Mouse (Mus musculus) cerebellum, adult 9-11 months (tissue): Measurements from ENCODE around the gene Cd164.
A peak's percentile ranks its signal among the peaks of the same experiment; 100 is the strongest.

Source experiments
- DNase-seq: peaks from one replicate; pipeline ENCODE4 v3.0.0; 2022

The Cd164 gene

DNA sequence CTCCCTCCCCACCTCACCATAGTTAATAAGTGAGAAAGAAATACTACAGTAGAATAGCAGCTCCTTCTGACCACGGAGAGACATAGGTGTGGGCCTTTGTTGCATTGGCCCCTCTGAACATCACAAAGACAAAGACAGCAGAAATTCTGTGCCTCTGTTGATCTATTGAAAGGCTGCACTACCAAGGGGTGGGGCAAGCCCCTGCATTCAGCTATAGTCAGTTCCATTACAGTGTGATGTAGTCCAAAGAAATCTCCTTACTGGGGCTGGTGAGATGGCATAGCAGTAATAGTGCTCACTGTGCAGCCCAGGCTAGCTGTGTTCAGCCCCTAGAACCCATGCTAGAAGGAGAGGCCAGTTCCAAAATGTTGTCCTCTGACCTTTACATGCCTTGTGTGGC, 14.2 kb upstream of the Cd164 start:
- DNase-seq: no peak

DNA sequence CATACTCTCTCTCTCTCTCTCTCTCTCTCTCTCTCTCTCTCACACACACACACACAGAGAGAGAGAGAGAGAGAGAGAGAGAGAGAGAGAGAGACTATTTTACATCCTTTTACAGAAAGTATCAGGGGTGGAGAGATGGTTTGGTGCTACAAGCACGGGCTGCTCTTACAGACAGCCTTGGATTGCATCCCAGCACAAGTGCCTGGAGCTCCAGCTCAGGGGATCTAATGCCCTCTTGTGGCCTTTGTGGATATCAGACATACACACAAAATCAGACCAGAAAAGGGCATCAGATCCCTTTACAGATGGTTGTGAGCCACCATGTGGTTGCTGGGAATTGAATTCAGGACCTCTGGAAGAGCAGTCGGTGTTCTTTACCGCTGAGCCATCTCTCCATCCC, 13.8 kb upstream of the Cd164 start:
- peak; percentile 85 for DNase-seq

DNA sequence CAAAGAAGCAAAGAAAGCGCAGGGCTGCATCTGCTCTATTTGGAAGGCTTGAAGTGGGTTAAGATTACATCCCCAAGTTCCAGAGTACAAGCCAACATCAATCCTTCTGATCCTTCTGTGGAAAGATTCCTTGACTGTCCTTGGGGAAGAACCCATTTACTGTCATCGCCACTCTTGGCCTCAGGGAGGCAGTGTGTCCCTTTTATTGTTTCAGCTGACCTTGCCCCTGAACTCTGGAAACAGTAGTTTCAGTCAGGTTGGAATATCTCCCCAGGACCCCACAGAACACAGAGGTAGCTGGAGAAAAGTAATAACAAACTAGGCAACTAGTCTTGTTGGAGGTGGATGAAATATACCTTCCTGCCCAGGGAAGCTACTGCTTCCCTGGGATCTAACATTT, 10.1 kb upstream of the Cd164 start:
- DNase-seq: no peak

DNA sequence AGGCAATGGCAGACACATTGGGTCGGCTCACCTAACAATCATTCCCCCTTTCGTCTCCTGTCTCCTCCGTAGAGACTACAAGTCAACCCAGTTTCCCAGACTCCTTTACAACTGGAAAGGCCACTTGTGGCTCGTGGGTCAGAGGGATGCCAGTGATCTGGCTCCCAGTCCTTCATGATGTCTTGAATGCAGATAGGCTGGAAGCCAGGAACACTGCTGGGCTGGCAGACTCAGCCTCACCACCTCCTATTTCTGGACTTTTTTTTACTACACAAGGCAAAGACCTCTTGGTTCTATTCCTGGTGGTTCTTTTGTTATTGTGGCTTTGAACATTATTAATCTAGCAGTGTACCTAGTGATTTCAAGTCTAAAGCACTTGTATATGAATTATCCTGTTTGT, 4.9 kb upstream of the Cd164 start:
- no peak for DNase-seq

DNA sequence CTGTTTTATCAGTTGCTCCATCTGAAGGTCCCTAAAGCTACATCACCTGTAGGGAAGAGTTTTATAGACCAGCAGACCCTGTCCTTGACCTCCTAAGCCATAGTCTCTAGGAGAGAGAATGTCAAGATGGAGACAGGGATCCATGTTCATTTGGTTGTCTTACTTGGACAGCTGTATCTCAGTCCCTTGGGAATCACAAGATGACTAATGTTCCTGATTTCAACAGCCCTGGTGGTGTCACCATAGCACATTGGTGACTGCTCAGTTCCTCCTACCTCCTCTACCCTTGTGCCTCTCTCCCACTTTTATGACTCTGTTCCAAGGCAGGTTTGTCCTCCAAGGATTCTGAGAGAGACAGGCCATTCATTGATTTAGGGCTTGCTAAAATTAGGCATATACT, 4.3 kb upstream of the Cd164 start:
- no peak for DNase-seq

DNA sequence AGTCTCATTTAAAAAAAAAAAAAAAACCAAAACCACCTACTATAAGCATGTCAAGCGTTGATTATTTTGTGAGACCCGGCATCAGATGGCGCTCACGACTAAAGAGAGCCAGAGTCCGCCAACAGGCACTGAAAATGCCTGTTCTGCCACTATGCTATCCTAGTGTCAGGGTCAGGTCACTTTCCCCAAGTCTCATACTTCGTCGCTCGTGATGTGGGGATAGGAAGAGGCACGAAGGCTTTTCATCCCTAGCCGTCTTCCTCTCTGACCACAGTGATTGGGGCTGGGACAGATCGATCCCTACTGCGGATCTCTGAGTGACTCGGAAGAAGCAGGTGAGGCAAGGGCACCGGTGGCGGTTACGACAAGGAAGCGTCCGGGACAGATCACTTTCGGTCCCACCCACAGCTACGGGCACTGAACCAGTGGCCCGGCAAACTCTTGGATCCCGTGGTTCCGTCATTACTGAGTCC, 670 bp upstream of the Cd164 start:
- peak; percentile 82 for DNase-seq

DNA sequence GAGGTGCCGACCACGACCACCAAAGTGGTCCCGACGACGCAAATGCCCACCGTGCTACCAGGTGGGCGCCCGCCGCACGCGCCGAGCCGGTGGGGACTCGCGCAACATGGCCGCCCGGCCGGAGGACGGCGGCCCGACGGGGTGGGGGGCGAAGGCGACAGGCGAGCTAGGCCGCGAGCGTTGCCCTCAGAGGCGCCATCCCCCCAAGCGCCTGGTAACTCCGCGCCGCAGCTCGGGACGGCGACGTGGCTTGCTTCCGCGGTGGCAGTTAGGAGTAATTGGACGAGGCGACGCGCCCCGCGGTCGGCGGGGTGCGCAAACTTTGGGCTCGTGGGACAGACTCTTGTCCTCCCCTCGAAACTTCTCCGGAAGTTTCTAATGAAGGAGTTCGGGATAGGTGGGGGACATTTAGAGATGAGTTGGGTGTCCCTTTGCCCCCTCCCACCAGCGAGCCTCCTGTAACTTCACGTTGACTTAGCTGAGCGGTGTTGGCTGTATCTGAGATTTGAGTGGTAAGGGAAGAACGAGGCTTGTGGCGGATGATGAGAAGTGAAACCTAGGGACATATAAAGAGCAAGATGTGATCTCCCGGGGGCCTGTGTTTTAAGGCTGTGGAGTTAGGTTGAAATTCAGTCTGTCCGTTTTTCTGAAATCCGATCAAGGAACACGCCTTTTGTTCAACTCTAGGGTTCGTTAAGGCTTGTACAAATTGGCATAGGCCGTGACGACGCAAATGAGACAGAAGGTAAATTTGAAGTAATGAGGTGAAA, 611 bp downstream of the Cd164 start:
- no peak for DNase-seq

DNA sequence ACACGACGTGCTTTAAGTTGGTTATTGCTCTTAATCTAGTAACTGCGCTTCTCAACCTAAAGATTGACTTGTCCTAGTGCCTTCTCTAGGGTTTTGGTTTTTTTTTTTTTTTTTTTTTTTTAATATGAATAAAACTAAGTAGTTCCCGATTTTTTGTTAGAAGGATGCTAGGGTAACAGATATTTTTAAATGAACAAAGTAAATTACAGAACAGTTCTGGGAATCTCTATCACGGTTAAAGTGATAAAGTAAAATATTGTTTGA, 1.1 kb downstream of the Cd164 start:
- DNase-seq: no peak

DNA sequence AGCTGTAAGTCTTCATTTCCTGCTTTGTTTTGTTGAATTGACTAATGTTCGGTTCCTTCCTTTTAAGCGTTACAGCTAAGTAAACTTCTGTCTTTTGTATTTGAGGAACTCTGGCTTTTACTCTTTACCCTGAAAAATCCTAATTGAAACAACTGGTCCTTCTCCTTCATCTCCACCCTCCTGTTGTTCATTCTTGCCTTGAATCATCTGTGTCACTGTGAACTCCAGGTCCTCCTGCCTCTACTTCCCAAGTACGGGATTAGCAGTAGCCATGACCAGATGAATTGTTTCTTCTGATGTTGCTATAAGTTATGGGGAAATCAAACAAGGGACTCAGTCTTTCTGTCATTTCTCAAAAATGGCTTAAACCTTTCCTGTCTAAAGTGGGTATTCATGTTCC, 4.2 kb downstream of the Cd164 start:
- no peak for DNase-seq

DNA sequence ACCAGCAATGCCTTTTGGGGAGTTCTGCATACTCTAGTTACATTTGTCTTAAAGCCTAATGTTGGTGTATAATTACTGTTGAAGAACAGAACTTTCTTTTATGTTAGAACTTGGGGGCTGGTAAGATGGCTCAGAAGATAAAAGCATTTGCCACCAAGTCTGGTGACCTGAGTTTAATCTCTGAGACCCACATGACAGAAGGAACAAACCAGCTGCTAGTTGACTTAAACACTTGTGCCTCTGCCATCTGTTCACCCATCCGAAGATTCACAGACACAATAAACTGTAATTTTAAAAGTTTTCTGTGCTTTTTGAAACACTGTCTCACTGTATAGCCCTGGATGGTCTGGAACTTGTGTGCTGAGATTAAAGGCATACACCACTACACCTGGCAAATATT, 6.5 kb downstream of the Cd164 start:
- DNase-seq: no peak

DNA sequence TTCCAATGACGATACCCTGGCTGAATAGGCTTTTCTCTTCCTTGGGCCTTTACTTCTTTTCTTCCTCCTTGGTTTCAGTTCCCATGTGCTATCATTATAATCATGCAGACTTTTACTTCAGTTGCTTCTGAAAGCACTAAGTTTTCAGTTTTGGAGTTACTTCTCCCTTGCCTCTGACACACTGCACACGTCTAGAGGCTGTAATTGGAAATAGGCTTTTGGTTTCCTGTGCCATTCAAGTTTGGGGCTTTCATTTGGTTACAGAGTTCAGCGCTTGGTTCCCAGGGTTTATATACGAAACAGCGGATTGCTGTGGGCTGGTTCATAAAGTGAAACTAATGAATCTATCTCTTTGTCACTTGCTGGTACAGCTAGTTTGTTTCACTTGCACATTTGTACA, 10.8 kb downstream of the Cd164 start:
- no peak for DNase-seq

DNA sequence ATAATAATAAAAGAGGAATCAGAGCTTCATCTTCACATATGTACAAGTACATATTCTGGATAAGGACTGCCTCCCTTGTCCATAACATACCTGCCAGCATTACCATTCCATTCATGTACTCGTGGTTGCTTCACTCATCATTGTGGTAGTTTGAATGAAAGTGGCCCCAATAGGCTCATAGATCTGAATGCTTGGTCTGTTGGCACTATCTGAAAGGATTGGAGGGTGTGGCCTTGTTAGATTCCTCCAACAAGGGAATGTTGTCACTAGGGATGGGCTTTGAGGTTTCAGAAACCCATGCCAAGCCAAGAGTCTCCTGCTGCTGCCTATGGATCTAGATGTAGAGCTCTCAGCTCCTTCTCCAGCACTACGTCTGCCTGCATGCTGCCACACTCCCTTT, 16.8 kb downstream of the Cd164 start:
- no peak for DNase-seq

DNA sequence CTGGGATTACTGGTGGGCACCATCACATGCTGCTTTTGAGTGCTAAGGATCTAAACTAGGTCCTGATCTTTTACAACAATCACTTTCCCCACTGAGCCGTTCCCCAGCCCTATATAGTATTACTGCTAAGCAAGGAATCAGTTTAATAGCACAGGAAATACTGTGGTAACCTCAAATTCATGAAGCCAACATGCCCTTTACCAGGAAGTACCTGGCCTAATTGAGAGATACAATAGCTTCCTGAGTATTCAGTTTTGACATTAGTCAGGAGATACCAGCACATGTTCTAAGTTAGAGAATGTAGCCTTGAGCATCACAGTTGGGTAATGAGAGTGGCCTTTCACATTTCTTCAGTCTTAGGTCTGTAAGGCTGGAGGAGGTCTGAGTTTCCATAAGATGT, 17.5 kb downstream of the Cd164 start:
- no peak for DNase-seq

DNA sequence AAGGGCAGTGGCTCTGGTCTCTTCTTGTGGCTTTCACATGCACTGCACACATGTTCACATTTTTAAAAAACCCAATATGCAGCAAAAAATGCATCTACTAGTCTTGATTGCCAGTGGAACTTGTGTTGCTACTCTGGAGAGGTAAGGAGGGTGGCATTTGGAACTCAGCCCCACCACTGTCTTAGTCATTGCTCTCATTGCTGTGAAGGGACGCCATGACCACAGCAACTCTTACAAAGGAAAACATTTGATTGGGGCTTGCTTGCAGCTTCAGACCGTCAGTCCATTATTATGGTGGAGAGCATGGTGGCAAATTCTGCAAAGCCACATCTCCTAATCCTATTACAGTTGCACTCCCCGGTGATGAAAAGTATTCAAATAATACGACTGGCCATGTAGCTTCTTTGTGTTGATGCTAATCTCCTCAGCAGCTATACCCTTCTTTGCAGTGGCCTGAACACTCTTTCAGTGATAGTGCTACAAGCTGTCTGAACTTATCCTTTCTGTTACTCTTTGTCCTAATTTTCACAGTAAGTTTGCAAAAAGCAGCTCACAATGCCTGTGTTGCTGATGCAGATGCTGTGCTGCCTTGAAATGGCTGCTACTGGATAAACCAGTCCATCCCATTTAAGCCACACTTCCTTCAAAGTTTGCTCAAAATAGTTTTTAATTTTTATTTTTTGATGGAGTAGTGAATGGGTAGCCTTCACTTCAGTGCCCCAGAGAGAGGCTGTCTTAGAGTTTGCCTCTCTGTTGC, 18.2 kb downstream of the Cd164 start:
- DNase-seq: no peak

DNA sequence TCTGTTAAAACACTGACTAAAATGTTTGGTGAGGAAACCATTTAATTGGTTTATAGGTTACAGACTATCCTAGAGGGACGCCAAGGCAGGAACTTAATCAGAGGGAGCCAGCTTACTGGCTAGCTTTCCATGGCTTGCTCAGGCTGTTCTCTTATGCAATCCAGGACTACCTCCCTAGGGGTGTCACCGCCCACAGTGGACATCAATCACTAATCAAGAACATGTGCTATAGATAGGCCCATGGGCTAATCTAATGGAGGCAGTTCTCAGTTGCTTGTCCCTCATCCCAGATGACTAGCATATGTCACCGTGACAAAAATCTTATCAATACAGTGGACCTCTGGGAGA, 18.7 kb downstream of the Cd164 start:
- DNase-seq: no peak

DNA sequence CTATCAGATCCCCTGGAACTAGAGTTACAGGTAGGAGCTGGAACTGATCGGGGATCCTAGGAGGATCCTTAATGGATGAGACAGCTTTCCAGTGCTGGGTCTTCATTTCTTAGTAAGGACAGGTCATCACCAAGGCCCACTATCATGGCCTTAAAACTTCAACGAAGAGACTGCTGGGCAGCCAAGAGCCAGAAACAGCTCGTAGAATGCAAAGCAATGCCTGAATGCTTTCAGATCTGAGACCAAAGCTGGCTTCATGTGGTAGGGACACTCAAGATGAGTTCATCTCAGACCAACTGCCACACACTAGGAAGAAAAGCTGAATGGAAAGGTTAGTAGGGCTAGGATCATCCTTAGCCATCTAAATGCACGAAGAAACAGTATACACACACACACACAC, 19.8 kb downstream of the Cd164 start:
- no peak for DNase-seq

DNA sequence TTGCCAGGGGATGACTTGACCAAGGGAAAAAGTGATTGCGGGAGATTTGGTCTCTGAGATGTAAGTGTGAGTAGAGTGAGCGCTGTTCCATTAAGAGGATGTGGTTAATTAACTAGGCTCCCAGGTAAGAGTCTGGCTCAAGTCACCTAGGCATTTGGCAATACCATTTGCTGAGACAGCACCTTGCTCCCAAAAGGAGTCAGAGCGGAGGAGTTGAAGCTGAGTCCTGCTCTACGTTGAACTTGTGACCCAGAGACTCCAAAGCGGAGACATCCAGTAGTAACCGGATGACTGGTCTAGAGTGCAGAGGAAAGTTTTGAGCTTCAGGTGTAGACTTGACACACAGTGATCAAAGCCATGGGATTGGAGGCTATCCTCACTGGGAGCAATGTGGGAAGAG, 22.8 kb downstream of the Cd164 start:
- no peak for DNase-seq

DNA sequence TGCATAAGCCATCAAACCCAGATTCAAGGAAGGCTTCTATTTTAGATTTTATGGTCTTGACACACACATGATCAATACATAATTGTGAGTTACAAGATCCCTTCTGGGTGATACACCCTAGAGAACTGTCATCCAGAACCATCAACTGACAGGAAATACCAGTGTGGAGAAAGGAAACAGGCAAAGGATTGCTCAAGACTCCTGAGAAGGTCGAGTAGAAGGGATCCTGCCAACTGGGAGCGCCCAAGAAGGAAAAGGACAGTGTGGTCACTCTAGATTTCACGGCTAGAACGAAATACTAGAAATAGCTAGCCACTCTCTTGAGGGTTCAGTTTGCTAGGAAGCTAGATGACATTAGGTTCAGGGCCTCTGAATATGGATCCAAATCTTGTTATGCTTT, 24.2 kb downstream of the Cd164 start:
- no peak for DNase-seq

DNA sequence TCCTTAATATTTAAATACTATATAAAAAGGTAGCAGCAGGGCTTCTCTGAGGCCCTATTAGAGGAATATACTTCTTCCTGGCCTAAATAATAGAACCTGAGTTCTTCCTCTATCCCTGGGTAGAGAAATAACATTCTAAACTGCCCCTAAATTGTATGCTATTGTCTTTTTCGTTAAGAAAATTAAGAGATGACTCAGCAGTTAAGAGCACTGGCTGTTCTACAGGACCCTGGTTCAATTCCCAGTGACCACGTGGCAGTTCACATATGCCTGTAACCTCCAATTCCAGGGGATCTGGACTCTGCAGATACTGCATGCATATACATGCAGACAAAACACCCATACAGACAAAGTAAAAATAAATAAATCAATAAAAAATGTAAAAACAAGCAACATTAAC, 24.6 kb downstream of the Cd164 start:
- no peak for DNase-seq

DNA sequence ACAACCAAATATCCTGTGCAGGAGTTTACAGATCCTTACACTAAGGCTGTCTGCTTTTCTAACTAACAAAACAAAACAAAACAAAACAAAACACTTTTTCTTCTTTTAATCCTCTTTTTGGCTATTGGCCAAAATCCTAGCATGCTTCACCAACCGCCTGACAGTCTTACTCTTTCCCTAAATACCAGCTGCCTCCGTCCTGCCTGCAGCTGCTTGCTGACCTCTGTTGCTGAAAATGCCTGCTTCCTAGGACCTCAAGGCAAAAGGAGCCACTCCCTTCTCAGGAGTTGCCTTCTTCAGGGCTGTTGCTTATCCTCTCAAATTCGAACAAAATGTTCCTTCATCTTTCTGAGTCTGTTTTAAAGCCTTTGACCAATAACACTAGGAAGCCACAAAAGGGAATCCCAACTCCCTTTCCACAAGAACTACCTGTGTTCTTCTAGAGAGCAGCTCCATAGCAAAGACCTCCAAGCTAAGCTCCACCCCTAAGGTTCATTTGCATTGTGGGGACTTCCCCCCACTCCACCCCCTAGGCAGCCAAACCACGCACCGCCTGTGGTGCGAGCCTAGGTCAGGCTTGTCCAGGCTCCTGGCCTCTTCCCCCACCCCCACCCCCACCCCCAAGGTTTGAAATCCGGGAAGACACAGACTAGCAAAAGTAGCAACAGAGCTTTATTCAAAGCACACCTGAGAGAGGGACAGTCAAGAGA, 25.4 kb downstream of the Cd164 start:
- DNase-seq: no peak

DNA sequence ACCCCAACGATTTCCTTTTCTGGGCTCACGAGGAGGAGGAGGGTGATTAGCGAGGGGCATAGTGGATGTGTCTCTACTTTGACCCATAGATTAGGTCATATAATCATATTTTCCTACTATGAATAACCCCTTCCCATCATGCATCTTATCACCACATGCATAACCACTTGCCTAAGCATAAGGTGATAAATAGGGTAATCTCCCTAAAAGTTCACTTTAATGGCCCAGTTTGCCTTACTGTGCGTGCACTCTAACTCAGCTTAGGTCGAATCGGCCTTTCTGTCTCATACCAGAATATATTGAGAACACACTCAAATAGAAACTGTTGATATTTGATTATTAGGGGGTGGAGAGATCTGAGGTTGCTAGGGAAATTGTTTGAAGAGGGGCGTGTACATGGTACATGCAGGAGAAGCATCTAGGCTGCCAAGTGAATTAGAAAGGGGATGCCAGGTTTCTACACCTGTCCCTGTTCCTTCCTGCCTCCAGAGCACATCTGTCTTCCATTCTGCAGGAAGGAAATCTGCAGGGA, 26.1 kb downstream of the Cd164 start:
- no peak for DNase-seq

DNA sequence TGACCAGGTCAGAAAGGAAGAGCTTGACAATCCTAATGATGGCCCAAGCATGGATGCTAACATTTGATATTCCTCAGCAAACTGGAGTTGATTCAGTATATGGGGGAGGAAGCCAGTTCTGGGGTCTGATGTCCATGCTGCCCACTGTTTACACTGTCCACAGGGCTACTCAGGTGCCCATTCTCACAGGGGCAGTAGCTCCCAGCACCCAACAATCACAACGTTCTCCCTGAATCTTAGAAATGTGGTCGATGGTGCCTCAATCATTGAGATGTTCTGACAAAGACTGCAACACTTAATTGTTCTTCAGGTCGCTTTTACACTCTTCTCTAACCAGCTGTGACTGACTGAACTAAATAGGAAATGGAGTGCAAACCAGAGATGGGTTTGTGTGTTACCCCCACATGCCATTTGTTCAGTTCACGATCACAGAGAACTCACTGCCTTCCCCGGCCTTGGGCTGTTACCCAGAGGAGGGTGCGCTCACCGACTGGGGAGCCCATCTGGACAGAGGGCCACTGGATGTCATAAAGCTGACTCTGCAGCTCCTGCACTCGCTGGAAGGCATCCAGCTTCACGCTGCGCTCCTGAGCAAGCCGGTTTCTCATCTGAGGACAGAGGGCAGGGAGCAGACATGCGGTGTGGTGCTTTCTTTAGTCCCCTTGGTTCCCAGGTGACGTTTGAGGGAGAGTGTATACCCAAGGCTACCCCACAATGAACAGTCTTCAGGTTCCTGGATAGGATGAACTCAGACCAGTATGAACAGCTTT, 27.4 kb downstream of the Cd164 start:
- DNase-seq: no peak

DNA sequence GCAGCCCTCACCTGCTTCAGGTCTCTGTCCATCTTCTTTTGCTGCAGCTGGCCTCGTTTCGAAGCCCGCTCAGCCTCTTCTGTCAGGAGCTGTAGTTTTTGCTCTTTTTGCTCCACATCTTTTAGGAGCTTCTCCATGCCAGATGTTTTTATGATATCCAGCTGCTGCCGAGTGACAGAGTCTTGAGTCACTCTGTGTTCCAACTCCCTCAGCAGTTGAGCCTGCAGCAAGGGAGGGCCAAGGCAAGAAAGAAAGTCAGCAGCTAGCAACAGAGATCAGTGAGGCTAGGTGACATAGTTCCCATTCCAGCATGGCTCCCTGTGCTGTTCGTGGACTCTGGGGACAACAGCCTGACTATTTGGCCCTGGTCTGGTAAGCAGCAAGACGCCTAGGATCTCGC, 31.5 kb downstream of the Cd164 start:
- no peak for DNase-seq
